Mouse (Mus musculus) forebrain, embryonic 11.5 days (tissue): ENCODE measurements around the gene Aox1. TPM values are rescaled to one million over a fixed set of nuclear protein-coding genes. Genes with fewer than 3 reads are reported as not detected.

ENCODE experiments used
- ATAC-seq: fragments of 200-750 bp; cut with Nextera tagmentation; replicated peaks from 2 replicates; pipeline ENCODE4 v1.8.0; 2017; ENCODE audit warnings: moderate TSS enrichment; ENCODE audit not compliant: low FRiP score
- DNase-seq: peaks from one replicate; pipeline ENCODE4 v3.0.0-alpha.2; 2017; ENCODE audit warnings: low spot score
- H3K27ac ChIP-seq: fragments of 300-500 bp; sonication (generic); 2 replicates; pipeline ENCODE4 v1.5.1; 2014; ENCODE audit warnings: low read depth, low read length
- H3K27me3 ChIP-seq: fragments of 300-500 bp; sonication (generic); 2 replicates; pipeline ENCODE4 v1.6.1; 2014; ENCODE audit warnings: mild to moderate bottlenecking, low read length, mixed read lengths; ENCODE audit not compliant: control insufficient read depth, insufficient read depth
- H3K36me3 ChIP-seq: fragments of 300-500 bp; sonication (generic); 2 replicates; pipeline ENCODE4 v1.6.1; 2014; ENCODE audit warnings: mild to moderate bottlenecking, low read length, moderate library complexity, mixed read lengths; ENCODE audit not compliant: control insufficient read depth, insufficient read depth
- H3K4me1 ChIP-seq: fragments of 300-500 bp; sonication (generic); replicated peaks from 2 replicates; pipeline ENCODE4 v1.6.1; 2014; ENCODE audit warnings: low read length, mixed read lengths; ENCODE audit not compliant: control insufficient read depth, insufficient read depth
- H3K4me2 ChIP-seq: fragments of 300-500 bp; sonication (generic); 2 replicates; pipeline ENCODE4 v1.6.1; 2014; ENCODE audit warnings: low read depth, mild to moderate bottlenecking, low read length, moderate library complexity, mixed read lengths; ENCODE audit not compliant: severe bottlenecking
- H3K4me3 ChIP-seq: fragments of 300-500 bp; sonication (generic); 2 replicates; pipeline ENCODE4 v1.5.1; 2014; ENCODE audit warnings: low read depth, low read length
- H3K9ac ChIP-seq: fragments of 300-500 bp; sonication (generic); 2 replicates; pipeline ENCODE4 v1.6.1; 2014; ENCODE audit warnings: low read length
- H3K9me3 ChIP-seq: fragments of 300-500 bp; sonication (generic); 2 replicates; pipeline ENCODE4 v1.6.1; 2016; ENCODE audit warnings: low read length, mixed read lengths; ENCODE audit not compliant: control insufficient read depth
- WGBS: fragments of 180-500 bp; shearing (Covaris S2); extraction: QIAGEN DNeasy Blood & Tissue Kit; methylation state at CpG from one replicate; pipeline ENCODE4 v1.1.7; 2014; 5-methylcytosine and 5-hydroxymethylcytosine counted together
- polyA plus RNA-seq: library from polyadenylated mRNA; unstranded; fragments of >200 nt; fragmentation: Nextera tagmentation; extraction: Ambion mirVana; gene quantifications from 2 replicates; pipeline ENCODE4 v1.2.1, GENCODE M21; 2014

The Aox1 gene
- polyA plus RNA-seq, 1 experiment from 2014 or later: 0.16 TPM

GRCm38 (mm10) chr1:58124901-58125300 is 95.2 kb downstream of the Aox1 start:
- H3K36me3 ChIP-seq: no peaks in the 10 kb centered on the region
- no peak for DNase-seq
- H3K4me1 ChIP-seq: no peaks in the 10 kb centered on the region
- WGBS: 95% methylated on average over 8 of the region's 8 CpGs
- H3K27ac ChIP-seq: no peak overlapping the region
- no peak for ATAC-seq
- H3K4me2 ChIP-seq: no peak overlapping the region
- H3K9ac ChIP-seq: no peak overlapping the region
- no peaks in the 10 kb centered on the region for H3K9me3 ChIP-seq
- no peaks in the 10 kb centered on the region for H3K27me3 ChIP-seq
- no peak overlapping the region for H3K4me3 ChIP-seq

- H3K4me2 ChIP-seq: no peak overlapping the region
- no peak overlapping the region for H3K27ac ChIP-seq
- H3K27me3 ChIP-seq: no peaks in the 10 kb centered on the region
- H3K36me3 ChIP-seq: no peaks in the 10 kb centered on the region
- ATAC-seq (no peak), DNase-seq (no peak)
- H3K9me3 ChIP-seq: peaks cover 2% of the 10 kb centered on the region; the same call in 1 of the 2 replicates
- no peaks in the 10 kb centered on the region for H3K4me1 ChIP-seq
- no peak overlapping the region for H3K4me3 ChIP-seq
- no peak overlapping the region for H3K9ac ChIP-seq
These were observed 108.2 kb downstream of the Aox1 start for GRCm38 (mm10) chr1:58137891-58138290.

GRCm38 (mm10) chr1:58138986-58139385 is 109.3 kb downstream of the Aox1 start:
- no peak overlapping the region for H3K9ac ChIP-seq
- H3K27me3 ChIP-seq: no peaks in the 10 kb centered on the region
- peaks cover 2% of the 10 kb centered on the region; the same call in 1 of the 2 replicates for H3K9me3 ChIP-seq
- H3K36me3 ChIP-seq: no peaks in the 10 kb centered on the region
- H3K27ac ChIP-seq: no peak overlapping the region
- ATAC-seq (no peak), DNase-seq (no peak)
- no peak overlapping the region for H3K4me2 ChIP-seq
- no peak overlapping the region for H3K4me3 ChIP-seq
- WGBS: 93% methylated on average over 9 of the region's 9 CpGs
- H3K4me1 ChIP-seq: no peaks in the 10 kb centered on the region

GRCm38 (mm10) chr1:58140607-58141006 is 110.9 kb downstream of the Aox1 start:
- Histone ChIP-seq H3K4me2 (no peak overlapping the region), H3K27me3 (no peaks in the 10 kb centered on the region), H3K36me3 (no peaks in the 10 kb centered on the region), H3K4me3 (no peak overlapping the region), H3K9ac (no peak overlapping the region), H3K27ac (no peak overlapping the region), H3K9me3 (peaks cover 2% of the 10 kb centered on the region; the same call in 1 of the 2 replicates), H3K4me1 (no peaks in the 10 kb centered on the region)
- DNase-seq (no peak), ATAC-seq (no peak)
- WGBS: 90% methylated on average over 5 of the region's 5 CpGs

DNA sequence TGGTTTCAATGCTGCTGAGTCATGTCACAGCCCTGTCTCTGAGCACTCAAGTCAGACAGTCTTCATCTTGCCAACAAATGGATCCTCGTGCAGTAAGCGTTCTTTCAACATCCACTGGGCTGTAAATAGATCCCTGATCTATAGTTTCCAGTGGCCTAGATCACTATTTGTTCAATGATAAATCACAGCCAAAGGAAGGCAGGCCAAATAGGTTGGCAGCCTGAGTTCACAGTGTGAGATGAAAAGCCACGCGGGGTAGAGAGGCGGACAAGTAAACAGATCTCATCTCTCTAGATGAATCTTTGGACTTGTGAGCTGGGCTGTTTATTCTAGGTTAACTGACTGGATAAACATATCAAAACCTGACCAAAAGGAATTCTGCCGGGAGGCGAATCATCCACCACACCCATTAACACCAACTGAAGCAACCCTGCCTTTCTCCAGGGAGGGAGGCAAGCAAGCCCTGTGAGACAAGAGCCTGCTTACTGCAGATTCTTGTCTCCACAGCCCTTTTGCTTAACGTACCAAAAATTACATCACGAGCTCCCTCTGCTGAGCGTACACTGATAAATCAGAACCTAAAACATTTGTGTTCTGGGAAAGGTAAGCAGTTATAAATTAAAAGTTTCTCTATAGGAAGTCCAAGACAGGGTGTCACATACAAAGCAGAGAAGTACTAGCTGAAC is 114.8 kb downstream of the Aox1 start:
- ATAC-seq: no peak
- DNase-seq: no peak
- Histone ChIP-seq H3K4me3 (no peak overlapping the region), H3K9ac (no peak overlapping the region), H3K9me3 (no peaks in the 10 kb centered on the region), H3K27ac (no peak overlapping the region), H3K4me2 (no peak overlapping the region), H3K36me3 (no peaks in the 10 kb centered on the region), H3K27me3 (no peaks in the 10 kb centered on the region), H3K4me1 (no peaks in the 10 kb centered on the region)
- 85% methylated on average over 10 of the region's 10 CpGs for WGBS

GRCm38 (mm10) chr1:58146026-58146425 is 116.3 kb downstream of the Aox1 start:
- Histone ChIP-seq H3K4me1 (no peaks in the 10 kb centered on the region), H3K9ac (no peak overlapping the region), H3K4me2 (no peak overlapping the region), H3K27ac (no peak overlapping the region), H3K36me3 (no peaks in the 10 kb centered on the region), H3K4me3 (no peak overlapping the region), H3K9me3 (no peaks in the 10 kb centered on the region), H3K27me3 (no peaks in the 10 kb centered on the region)
- DNase-seq (no peak), ATAC-seq (no peak)
- WGBS: 91% methylated on average over 10 of the region's 10 CpGs

GRCm38 (mm10) chr1:58147776-58148175 is 118.0 kb downstream of the Aox1 start:
- no peak overlapping the region for H3K4me3 ChIP-seq
- WGBS: 88% methylated on average over 6 of the region's 6 CpGs

GRCm38 (mm10) chr1:58152247-58152646 is 122.5 kb downstream of the Aox1 start:
- WGBS: 83% methylated on average over 8 of the region's 8 CpGs
- no peaks in the 10 kb centered on the region for H3K27me3 ChIP-seq

More at GRCm38 (mm10) chr1:58147776-58148175, 118.0 kb downstream of the Aox1 start:
- H3K4me2 ChIP-seq: no peak overlapping the region
- no peaks in the 10 kb centered on the region for H3K27me3 ChIP-seq
- H3K36me3 ChIP-seq: no peaks in the 10 kb centered on the region
- H3K9ac ChIP-seq: no peak overlapping the region
- DNase-seq (no peak), ATAC-seq (no peak)
- H3K9me3 ChIP-seq: no peaks in the 10 kb centered on the region
- H3K27ac ChIP-seq: no peak overlapping the region
- H3K4me1 ChIP-seq: no peaks in the 10 kb centered on the region

More at GRCm38 (mm10) chr1:58152247-58152646, 122.5 kb downstream of the Aox1 start:
- no peak overlapping the region for H3K4me3 ChIP-seq
- no peaks in the 10 kb centered on the region for H3K9me3 ChIP-seq
- DNase-seq (no peak), ATAC-seq (no peak)
- H3K36me3 ChIP-seq: no peaks in the 10 kb centered on the region
- no peak overlapping the region for H3K4me2 ChIP-seq
- H3K4me1 ChIP-seq: no peaks in the 10 kb centered on the region
- no peak overlapping the region for H3K27ac ChIP-seq
- H3K9ac ChIP-seq: no peak overlapping the region
